ENCODE assay signal across 16 mouse cellular contexts in genomic region chr15:89255330-89255729, GRCm38 (mm10). TPM values are rescaled to one million over a fixed set of nuclear protein-coding genes. Genes with fewer than 3 reads are reported as not detected.
DNase-seq lines count a peak whose midpoint lies in the region; ATAC-seq and TF ChIP-seq lines count a peak whose summit lies in the region.
"Had no signal": no experiment of that assay in that cellular context is flagged by ENCODE, and none has a peak within 500 bp of the region (broad histone marks: within the 10 kb centered on the region; RNA-seq: fewer than 3 reads in every experiment).

No protein-coding gene starts in this region.

- no peak for TF ChIP-seq POLR2A in testis, adult 2 months (IDR thresholded peaks at IDR 0.05; ENCODE audit: control insufficient read depth, low read depth, low read length)

- no peaks in the 10 kb centered on the region for H3K9me3 ChIP-seq in hindbrain, embryonic 12.5 days (replicated peaks)
- H3K9me3 ChIP-seq: embryonic facial prominence, embryonic 15.5 days; G1E; hindbrain, embryonic 15.5 days; limb, embryonic 12.5 days had no signal

- H3K36me3 ChIP-seq in hindbrain, embryonic 12.5 days: peaks cover 52% of the 10 kb centered on the region
- no peaks in the 10 kb centered on the region for H3K36me3 ChIP-seq in testis, adult 2 months (ENCODE audit: control insufficient read depth, insufficient read depth, low read length)

- no peak overlapping the region for H3K4me2 ChIP-seq in hindbrain, embryonic 12.5 days (replicated peaks)
- H3K4me2 ChIP-seq: embryonic facial prominence, embryonic 15.5 days; hindbrain, embryonic 15.5 days; limb, embryonic 12.5 days had no signal

- peak overlapping the region; percentile 60; the same call in 1 of the 2 replicates for H3K27ac ChIP-seq in hindbrain, embryonic 12.5 days
- peak overlapping the region; percentile 27 for H3K27ac ChIP-seq in testis, adult 2 months (ENCODE audit: control insufficient read depth, insufficient read depth, low read depth, low read length)
- H3K27ac ChIP-seq: embryonic facial prominence, embryonic 15.5 days; hindbrain, embryonic 15.5 days; limb, embryonic 12.5 days; macrophage had no signal

- intact Hi-C loops in heart, postnatal 14 days (cut with DNase I): no loop called here
- intact Hi-C loops in heart, postnatal 36 days (cut with DNase I): no loop called here

- TF ChIP-seq CTCF in testis, adult 2 months (IDR thresholded peaks at IDR 0.05; ENCODE audit: control insufficient read depth, insufficient read depth, insufficient replicate concordance, low read depth, low read length): no peak

- peaks cover 10% of the 10 kb centered on the region for H3K4me1 ChIP-seq in hindbrain, embryonic 12.5 days
- peaks cover 3% of the 10 kb centered on the region for H3K4me1 ChIP-seq in testis, adult 2 months (ENCODE audit: control insufficient read depth, insufficient read depth, low read length)
- H3K4me1 ChIP-seq: embryonic facial prominence, embryonic 15.5 days; limb, embryonic 12.5 days had no signal

- no peak overlapping the region for H3K4me3 ChIP-seq in hindbrain, embryonic 12.5 days
- H3K4me3 ChIP-seq in testis, adult 2 months (ENCODE audit: control insufficient read depth, low read depth, low read length): no peak overlapping the region
- H3K4me3 ChIP-seq: embryonic facial prominence, embryonic 15.5 days; hindbrain, embryonic 15.5 days; limb, embryonic 12.5 days had no signal

- no peak overlapping the region for H3K9ac ChIP-seq in hindbrain, embryonic 12.5 days
- H3K9ac ChIP-seq: embryonic facial prominence, embryonic 15.5 days; hindbrain, embryonic 15.5 days; limb, embryonic 12.5 days had no signal

- ATAC-seq in hindbrain, embryonic 12.5 days (ENCODE audit: low FRiP score): peak; percentile 78

- 40% methylated on average over 4 of the region's 4 CpGs for WGBS in hindbrain, embryonic 12.5 days

- DNase-seq in heart, postnatal 14 days: peak; percentile 29 to 31
- no peak for DNase-seq in heart, postnatal 36 days
- DNase-seq in embryo, embryonic 9.5 days (ENCODE audit: extremely low spot score): peak; percentile 33
- no peak for DNase-seq in cerebellum, adult 9-10 months
- no peak for DNase-seq in right cerebral cortex, postnatal 36 days (ENCODE audit: low spot score in 2 of 2)
- DNase-seq: cerebellum, adult 8-10 months; kidney, adult 9 months; lung, adult 18-20 months; thymus, adult 18-20 months had no signal

- H3K27me3 ChIP-seq in hindbrain, embryonic 12.5 days: no peaks in the 10 kb centered on the region
- no peaks in the 10 kb centered on the region for H3K27me3 ChIP-seq in testis, adult 2 months (ENCODE audit: control insufficient read depth, insufficient read depth, low read length)
- H3K27me3 ChIP-seq: embryonic facial prominence, embryonic 15.5 days; hindbrain, embryonic 15.5 days; limb, embryonic 12.5 days had no signal

RNA-seq across cellular contexts. Expression of gene Ppp6r2, which starts 44.0 kb away (rescaled TPM):
- 10 to 100 TPM; 57.8 to 61.2 TPM for total RNA-seq in heart, postnatal 14 days (2021)
- 10 to 100 TPM; 70.5 to 72.5 TPM for total RNA-seq in heart, postnatal 36 days (2021)
- 62.3 and 65.2 TPM in 2 replicates for polyA plus RNA-seq in hindbrain, embryonic 12.5 days (2016; fragmentation: Nextera tagmentation; extraction: Ambion mirVana)
- polyA plus RNA-seq in testis, adult 2 months (2012; rRNA removed): 49.8 and 59.3 TPM in 2 replicates

RNA-seq across cellular contexts. Expression of gene Dennd6b, which starts 59.0 kb away (rescaled TPM):
- total RNA-seq in heart, postnatal 14 days (2021): 10 to 100 TPM in 1 of 2 experiments, 1 to 10 TPM in 1; 9.7 to 10.1 TPM
- 10 to 100 TPM in 1 of 2 experiments, 1 to 10 TPM in 1; 8.9 to 10.5 TPM for total RNA-seq in heart, postnatal 36 days (2021)
- polyA plus RNA-seq in hindbrain, embryonic 12.5 days (2016; fragmentation: Nextera tagmentation; extraction: Ambion mirVana): 54.6 and 57.7 TPM in 2 replicates
- polyA plus RNA-seq in testis, adult 2 months (2012; rRNA removed): 55.5 and 58.5 TPM in 2 replicates

RNA-seq across cellular contexts. Expression of gene Sbf1, which starts 59.8 kb away (rescaled TPM):
- 10 to 100 TPM; 70.7 to 74.7 TPM for total RNA-seq in heart, postnatal 14 days (2021)
- 10 to 100 TPM; 65.7 to 75.5 TPM for total RNA-seq in heart, postnatal 36 days (2021)
- polyA plus RNA-seq in hindbrain, embryonic 12.5 days (2016; fragmentation: Nextera tagmentation; extraction: Ambion mirVana): 81.1 and 95.5 TPM in 2 replicates
- 157 and 170 TPM in 2 replicates for polyA plus RNA-seq in testis, adult 2 months (2012; rRNA removed)

Comparison
In these comparisons a context has a peak if more than half of its experiments do, and no peak if none do; other contexts are left out.
1. DNase-seq: peak in heart, postnatal 14 days (2 of 2) and embryo, embryonic 9.5 days (single experiment); none in heart, postnatal 36 days (0 of 2), cerebellum, adult 9-10 months (single experiment) and right cerebral cortex, postnatal 36 days (0 of 2).